Mouse (Mus musculus): Measurements from ENCODE around the gene Rhot2. TPM values are rescaled to one million over a fixed set of nuclear protein-coding genes. Genes with fewer than 3 reads are reported as not detected.
"Not testable (repeated sequence)": the region's sequence is repeated elsewhere in the genome, so short reads cannot be mapped to it uniquely, and the experiment has no call there.

Gene Rhot2
- polyA plus RNA-seq, 1 experiment from 2014 or later = 24.2 TPM

- Histone ChIP-seq H3K9ac (no peak overlapping the region), H3K27ac (peak overlapping the region; percentile 96; the same call in 1 of the 2 replicates), H3K27me3 (no peaks in the 10 kb centered on the region), H3K9me3 (replicated peaks) (no peaks in the 10 kb centered on the region), H3K4me2 (peak overlapping the region; percentile 92), H3K36me3 (no peaks in the 10 kb centered on the region), H3K4me3 (peak overlapping the region; percentile 94), H3K4me1 (replicated peaks) (peaks cover 29% of the 10 kb centered on the region)
- no peak for ATAC-seq (replicated peaks; ENCODE audit: insufficient number of reproducible peaks, insufficient read depth, low FRiP score, low read depth)
- 74% methylated on average over 11 of the region's 11 CpGs for WGBS
Measured at GRCm38 (mm10) chr17:25873405-25874147, 28.9 kb upstream of the Rhot2 start.

- no peak overlapping the region for H3K9ac ChIP-seq
- no peaks in the 10 kb centered on the region for H3K27me3 ChIP-seq
- no peaks in the 10 kb centered on the region for H3K36me3 ChIP-seq
- no peak overlapping the region for H3K27ac ChIP-seq
- 84% methylated on average over 3 of the region's 3 CpGs for WGBS
- no peaks in the 10 kb centered on the region for H3K9me3 ChIP-seq (replicated peaks)
- H3K4me3 ChIP-seq = no peak overlapping the region
- no peak for ATAC-seq (replicated peaks; ENCODE audit: insufficient number of reproducible peaks, insufficient read depth, low FRiP score, low read depth)
- H3K4me1 ChIP-seq (replicated peaks) = peaks cover 34% of the 10 kb centered on the region
- H3K4me2 ChIP-seq = no peak overlapping the region
Measured at GRCm38 (mm10) chr17:25872676-25873075, 28.0 kb upstream of the Rhot2 start.

- peaks cover 36% of the 10 kb centered on the region for H3K4me1 ChIP-seq (replicated peaks)
- H3K27ac ChIP-seq; H3K4me2 ChIP-seq; H3K9me3 ChIP-seq (replicated peaks); H3K9ac ChIP-seq; ATAC-seq (replicated peaks; ENCODE audit: insufficient number of reproducible peaks, insufficient read depth, low FRiP score, low read depth); H3K36me3 ChIP-seq; H3K4me3 ChIP-seq; H3K27me3 ChIP-seq: not testable (repeated sequence)
Measured at GRCm38 (mm10) chr17:25871566-25871965, 26.9 kb upstream of the Rhot2 start.

- no peaks in the 10 kb centered on the region for H3K27me3 ChIP-seq
- no peaks in the 10 kb centered on the region for H3K9me3 ChIP-seq (replicated peaks)
- 87% methylated on average over 2 of the region's 2 CpGs for WGBS
- H3K4me1 ChIP-seq (replicated peaks) = peaks cover 41% of the 10 kb centered on the region
- H3K4me2 ChIP-seq = no peak overlapping the region
- no peak overlapping the region for H3K4me3 ChIP-seq
- H3K27ac ChIP-seq = no peak overlapping the region
- H3K36me3 ChIP-seq = no peaks in the 10 kb centered on the region
- H3K9ac ChIP-seq = no peak overlapping the region
- ATAC-seq (replicated peaks; ENCODE audit: insufficient number of reproducible peaks, insufficient read depth, low FRiP score, low read depth) = no peak
Measured at GRCm38 (mm10) chr17:25869954-25870353, 25.3 kb upstream of the Rhot2 start.

- no peak overlapping the region for H3K27ac ChIP-seq
- no peak for ATAC-seq (replicated peaks; ENCODE audit: insufficient number of reproducible peaks, insufficient read depth, low FRiP score, low read depth)
- no peaks in the 10 kb centered on the region for H3K27me3 ChIP-seq
- H3K9me3 ChIP-seq (replicated peaks) = no peaks in the 10 kb centered on the region
- H3K4me1 ChIP-seq (replicated peaks) = peaks cover 38% of the 10 kb centered on the region
- H3K4me2 ChIP-seq = no peak overlapping the region
- WGBS = 85% methylated on average over 8 of the region's 8 CpGs
- H3K36me3 ChIP-seq = peaks cover 4% of the 10 kb centered on the region; the same call in 1 of the 2 replicates
- no peak overlapping the region for H3K9ac ChIP-seq
- no peak overlapping the region for H3K4me3 ChIP-seq
Measured at GRCm38 (mm10) chr17:25869498-25869897, 24.8 kb upstream of the Rhot2 start.

DNA sequence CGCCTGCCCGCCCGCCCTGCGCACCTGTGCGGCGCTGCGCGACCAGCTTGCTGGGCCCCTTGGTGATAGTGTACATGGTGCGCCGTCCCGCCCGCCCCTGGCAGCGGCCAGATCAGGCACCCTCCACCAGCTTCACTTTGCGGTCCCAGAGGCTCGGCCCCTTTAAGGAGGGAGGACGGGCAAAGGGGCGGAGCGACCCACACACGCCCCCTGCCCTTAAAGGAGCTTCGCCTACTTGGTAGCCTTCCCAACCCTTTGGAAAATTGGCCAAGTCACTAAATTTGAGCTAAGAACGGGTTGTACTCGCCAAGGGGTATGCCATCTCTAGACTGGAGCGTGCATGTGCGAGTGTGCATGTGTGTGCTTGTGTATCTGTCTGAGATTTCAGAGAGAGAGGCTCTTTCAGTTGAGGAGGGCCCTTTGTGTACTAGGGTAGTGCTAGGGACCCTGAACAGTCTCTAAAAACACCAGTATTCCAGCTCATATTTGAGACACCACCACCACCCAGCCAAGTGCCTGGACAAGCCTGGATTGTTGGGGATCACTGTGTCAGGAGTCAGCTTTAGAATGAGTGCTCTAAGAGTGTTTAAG, 24.0 kb upstream of the Rhot2 start, which contains the start of gene Mcrip2:
Mcrip2 (minus strand) TSS at position 164 of the 591 bp plus-strand sequence.
- H3K4me3 ChIP-seq = peak within 1 kb of the TSS; percentile 97
- WGBS = under 1% methylated on average over 24 of the region's 24 CpGs
- H3K9ac ChIP-seq = peak within 1 kb of the TSS; percentile 91
- H3K27me3 ChIP-seq = no peaks in the 10 kb centered on the region
- H3K36me3 ChIP-seq = peaks cover 12% of the 10 kb centered on the region; the same call in 1 of the 2 replicates
- peaks cover 30% of the 10 kb centered on the region for H3K4me1 ChIP-seq (replicated peaks)
- ATAC-seq (replicated peaks; ENCODE audit: insufficient number of reproducible peaks, insufficient read depth, low FRiP score, low read depth) = peak; percentile 84
- H3K27ac ChIP-seq = peak within 1 kb of the TSS; percentile 98
- peak within 1 kb of the TSS; percentile 96 for H3K4me2 ChIP-seq
- no peaks in the 10 kb centered on the region for H3K9me3 ChIP-seq (replicated peaks)

DNA sequence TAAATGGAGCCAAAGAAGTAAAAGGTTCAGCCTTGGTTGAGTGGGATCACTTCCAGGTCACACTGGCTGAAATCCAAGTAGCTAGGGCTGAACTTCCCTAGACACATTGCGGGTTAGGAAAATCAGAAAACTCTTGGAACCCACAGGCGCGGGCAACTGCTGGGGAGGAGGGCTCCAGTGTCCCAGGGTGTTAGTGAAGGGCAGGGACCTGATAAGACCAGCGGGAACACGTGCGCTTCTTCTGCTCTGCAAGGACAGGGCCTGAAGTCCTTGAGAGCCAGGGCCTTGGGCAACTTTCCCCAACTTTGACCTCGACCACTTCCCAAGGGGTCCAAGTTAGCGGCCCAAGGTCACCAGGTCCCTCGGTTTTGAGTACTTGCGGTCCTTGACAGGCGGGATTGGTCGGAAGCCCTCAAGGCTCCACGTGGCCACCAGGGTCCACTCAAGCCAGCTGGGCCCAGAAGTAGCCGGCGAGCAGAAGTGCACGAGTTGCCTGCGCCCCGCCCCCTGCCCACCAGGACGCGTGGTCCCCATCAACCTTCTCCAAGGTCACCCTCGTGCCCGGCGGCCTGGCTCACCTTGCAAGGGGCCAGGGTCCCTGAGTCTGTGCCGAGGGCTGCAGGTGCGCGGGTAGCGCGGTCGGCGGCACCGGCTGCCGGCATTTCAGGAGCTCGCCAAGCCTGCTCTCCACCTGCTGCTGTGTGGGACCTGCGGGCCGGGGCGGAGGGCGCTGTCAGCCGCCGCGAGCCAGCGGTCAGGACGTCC, 23.4 kb upstream of the Rhot2 start:
- peak overlapping the region; percentile 91 for H3K9ac ChIP-seq
- H3K4me2 ChIP-seq = peak overlapping the region; percentile 96
- peaks cover 30% of the 10 kb centered on the region for H3K4me1 ChIP-seq (replicated peaks)
- no peaks in the 10 kb centered on the region for H3K27me3 ChIP-seq
- peaks cover 15% of the 10 kb centered on the region; the same call in 1 of the 2 replicates for H3K36me3 ChIP-seq
- ATAC-seq (replicated peaks; ENCODE audit: insufficient number of reproducible peaks, insufficient read depth, low FRiP score, low read depth) = peak; percentile 58
- H3K9me3 ChIP-seq (replicated peaks) = no peaks in the 10 kb centered on the region
- peak overlapping the region; percentile 97 for H3K4me3 ChIP-seq
- under 1% methylated on average over 42 of the region's 42 CpGs for WGBS
- peak overlapping the region; percentile 98 for H3K27ac ChIP-seq

- no peaks in the 10 kb centered on the region for H3K27me3 ChIP-seq
- no peak for ATAC-seq (replicated peaks; ENCODE audit: insufficient number of reproducible peaks, insufficient read depth, low FRiP score, low read depth)
- no peaks in the 10 kb centered on the region for H3K9me3 ChIP-seq (replicated peaks)
- peaks cover 15% of the 10 kb centered on the region; the same call in 1 of the 2 replicates for H3K36me3 ChIP-seq
- peak overlapping the region; percentile 97 for H3K4me3 ChIP-seq
- H3K4me1 ChIP-seq (replicated peaks) = peaks cover 30% of the 10 kb centered on the region
- 5% methylated on average over 7 of the region's 7 CpGs for WGBS
- H3K4me2 ChIP-seq = peak overlapping the region; percentile 96
- H3K27ac ChIP-seq = peak overlapping the region; percentile 98
- peak overlapping the region; percentile 91 for H3K9ac ChIP-seq
Measured at GRCm38 (mm10) chr17:25867509-25867835, 22.8 kb upstream of the Rhot2 start.

GRCm38 (mm10) chr17:25866172-25866571, 21.5 kb upstream of the Rhot2 start:
- 86% methylated on average over 3 of the region's 3 CpGs for WGBS
- Histone ChIP-seq H3K27ac (no peak overlapping the region), H3K9me3 (replicated peaks) (no peaks in the 10 kb centered on the region), H3K9ac (peak overlapping the region; percentile 28; the same call in 1 of the 2 replicates), H3K36me3 (peaks cover 15% of the 10 kb centered on the region; the same call in 1 of the 2 replicates), H3K27me3 (no peaks in the 10 kb centered on the region), H3K4me2 (peak overlapping the region; percentile 96), H3K4me3 (peak overlapping the region; percentile 97), H3K4me1 (replicated peaks) (peaks cover 36% of the 10 kb centered on the region)
- no peak for ATAC-seq (replicated peaks; ENCODE audit: insufficient number of reproducible peaks, insufficient read depth, low FRiP score, low read depth)

GRCm38 (mm10) chr17:25865288-25865687, 20.6 kb upstream of the Rhot2 start:
- peaks cover 45% of the 10 kb centered on the region for H3K4me1 ChIP-seq (replicated peaks)
- 85% methylated on average over 11 of the region's 11 CpGs for WGBS
- H3K4me2 ChIP-seq = no peak overlapping the region
- no peak overlapping the region for H3K4me3 ChIP-seq
- no peak overlapping the region for H3K27ac ChIP-seq
- no peak overlapping the region for H3K9ac ChIP-seq
- peaks cover 15% of the 10 kb centered on the region; the same call in 1 of the 2 replicates for H3K36me3 ChIP-seq
- ATAC-seq (replicated peaks; ENCODE audit: insufficient number of reproducible peaks, insufficient read depth, low FRiP score, low read depth) = no peak
- H3K9me3 ChIP-seq (replicated peaks) = no peaks in the 10 kb centered on the region
- H3K27me3 ChIP-seq = no peaks in the 10 kb centered on the region

- H3K36me3 ChIP-seq = peaks cover 15% of the 10 kb centered on the region; the same call in 1 of the 2 replicates
- no peak for ATAC-seq (replicated peaks; ENCODE audit: insufficient number of reproducible peaks, insufficient read depth, low FRiP score, low read depth)
- peaks cover 48% of the 10 kb centered on the region for H3K4me1 ChIP-seq (replicated peaks)
- no peak overlapping the region for H3K9ac ChIP-seq
- 89% methylated on average over 14 of the region's 14 CpGs for WGBS
- H3K27ac ChIP-seq = no peak overlapping the region
- no peak overlapping the region for H3K4me3 ChIP-seq
- no peaks in the 10 kb centered on the region for H3K27me3 ChIP-seq
- no peak overlapping the region for H3K4me2 ChIP-seq
- H3K9me3 ChIP-seq (replicated peaks) = no peaks in the 10 kb centered on the region
Measured at GRCm38 (mm10) chr17:25864311-25864710, 19.7 kb upstream of the Rhot2 start.

All from heart, embryonic 15.5 days (tissue).